Mouse (Mus musculus) C2C12 (cell line): Measurements from ENCODE around the gene Prss46.
"Not testable (repeated sequence)": the region's sequence is repeated elsewhere in the genome, so short reads cannot be mapped to it uniquely, and the experiment has no call there.

ENCODE experiments used
- CEBPB ChIP-seq: IDR thresholded peaks from one replicate; pipeline ENCODE4 v1.6.1; 2011; ENCODE audit warnings: low read depth, mild to moderate bottlenecking, control low read depth, moderate library complexity
- CTCF ChIP-seq: IDR thresholded peaks from one replicate; pipeline ENCODE4 v1.5.1; 2011; ENCODE audit not compliant: control insufficient read depth, insufficient read depth, insufficient read length
- FOSL1 ChIP-seq: IDR thresholded peaks from one replicate; pipeline ENCODE4 v1.8.0; 2011; ENCODE audit warnings: mild to moderate bottlenecking, low read length; ENCODE audit not compliant: poor library complexity, insufficient read depth, severe bottlenecking
- MYOD1 ChIP-seq: IDR thresholded peaks from one replicate; pipeline ENCODE4 v1.6.1; 2011; ENCODE audit warnings: low read depth; ENCODE audit not compliant: control insufficient read depth, insufficient read length
- MYOG ChIP-seq: IDR thresholded peaks from one replicate; pipeline ENCODE4 v1.6.1; 2011; ENCODE audit not compliant: control insufficient read depth, insufficient read length; ENCODE audit errors: extremely low read depth
- USF1 ChIP-seq: IDR thresholded peaks from one replicate; pipeline ENCODE4 v1.6.1; 2011; ENCODE audit warnings: low read depth, mild to moderate bottlenecking, control low read depth, moderate library complexity

- not testable (repeated sequence) for TF ChIP-seq CTCF, FOSL1, USF1, MYOD1, CEBPB, MYOG
Observed at GRCm38 (mm10) chr9:110820546-110820945, 23.8 kb upstream of the Prss46 start.
